Mouse (Mus musculus) small intestine, adult 2 months (tissue): ENCODE data around the gene Cd2. TPM values are rescaled to one million over a fixed set of nuclear protein-coding genes. Genes with fewer than 3 reads are reported as not detected.

Experiments used
- H3K27ac ChIP-seq: fragments of 200-500 bp; 2 replicates; pipeline ENCODE4 v1.5.1; 2012; ENCODE audit warnings: low read depth, low read length, control low read depth, inconsistent platforms; ENCODE audit not compliant: insufficient read depth
- H3K27me3 ChIP-seq: fragments of 200-500 bp; 2 replicates; pipeline ENCODE4 v1.6.1; 2012; ENCODE audit warnings: mild to moderate bottlenecking, moderate library complexity, low read length, inconsistent platforms; ENCODE audit not compliant: control insufficient read depth, insufficient read depth
- H3K36me3 ChIP-seq: fragments of 200-500 bp; 2 replicates; pipeline ENCODE4 v1.6.1; 2012; ENCODE audit warnings: mild to moderate bottlenecking, low read length, control low read depth, inconsistent platforms; ENCODE audit not compliant: control insufficient read depth, insufficient read depth
- H3K4me1 ChIP-seq: fragments of 200-500 bp; 2 replicates; pipeline ENCODE4 v1.6.1; 2012; ENCODE audit warnings: low read length, inconsistent platforms, mixed read lengths; ENCODE audit not compliant: control insufficient read depth, insufficient read depth, insufficient read length
- H3K4me3 ChIP-seq: fragments of 200-500 bp; 2 replicates; pipeline ENCODE4 v1.5.1; 2012; ENCODE audit warnings: low read depth, mild to moderate bottlenecking, control low read depth, inconsistent platforms, low read length, moderate library complexity
- CTCF ChIP-seq: fragments of 200-500 bp; IDR thresholded peaks from 2 replicates; pipeline ENCODE4 v1.5.1; 2012; ENCODE audit warnings: low read depth, mild to moderate bottlenecking, control low read depth, inconsistent platforms, low read length, moderate library complexity, mixed read lengths; ENCODE audit not compliant: insufficient replicate concordance, insufficient read length; ENCODE audit errors: extremely low read depth
- POLR2A ChIP-seq: fragments of 200-500 bp; IDR thresholded peaks from 2 replicates; pipeline ENCODE4 v1.6.1; 2012; ENCODE audit warnings: low read depth, mild to moderate bottlenecking, control low read depth, inconsistent platforms, low read length, moderate library complexity
- WGBS: fragments of 180-500 bp; shearing (Covaris S2); methylation state at CpG from one replicate; pipeline ENCODE4 v1.1.7; 2018; 5-methylcytosine and 5-hydroxymethylcytosine counted together
- polyA plus RNA-seq: library from polyadenylated mRNA; depleted of rRNA; stranded (reverse); fragments of >200 nt; gene quantifications from 2 replicates; pipeline ENCODE4 v1.2.3, GENCODE M21; 2012

Cd2 gene
- polyA plus RNA-seq, 1 experiment = 2.1 TPM

DNA sequence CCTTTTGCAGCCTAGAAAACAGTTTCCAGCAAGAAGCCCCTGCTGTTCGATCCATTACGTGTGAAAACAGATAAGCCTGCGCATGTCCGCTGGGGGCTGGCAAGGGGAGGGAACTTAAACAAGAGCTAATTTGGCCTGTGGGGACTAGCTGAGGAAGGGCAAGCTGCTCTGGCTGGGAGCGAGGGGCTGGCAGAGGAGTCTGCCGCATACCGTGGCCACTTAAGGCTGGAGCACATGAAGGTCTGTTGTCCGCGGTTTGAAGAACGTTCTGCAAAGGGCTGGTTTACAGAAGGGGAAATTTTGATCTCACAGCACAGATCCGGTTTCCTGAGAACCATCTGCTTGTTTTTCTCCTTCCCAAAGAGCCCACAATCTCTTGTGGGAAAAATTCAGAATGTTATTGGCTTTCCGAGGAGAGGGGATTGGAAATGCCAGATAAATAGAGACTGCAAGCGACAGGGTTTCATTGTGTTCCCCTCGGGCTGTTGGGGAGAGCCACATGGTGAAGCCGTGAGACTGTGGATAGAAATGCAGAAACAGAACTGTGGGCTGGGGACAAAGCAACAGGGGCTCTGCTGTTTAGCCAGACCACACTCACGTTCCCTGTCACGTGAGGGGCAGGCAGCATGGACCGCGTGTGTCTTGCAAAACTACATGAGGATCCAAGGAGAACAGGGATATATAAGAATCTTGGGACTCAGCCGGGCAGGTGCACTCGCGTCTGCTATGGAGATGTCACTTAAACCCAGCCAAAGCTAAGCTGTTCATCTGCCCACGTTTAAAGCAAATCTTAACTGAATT lies 12.7 kb upstream of the Cd2 start:
- no peak overlapping the region for H3K4me3 ChIP-seq
- 19% methylated on average over 23 of the region's 23 CpGs for WGBS

DNA sequence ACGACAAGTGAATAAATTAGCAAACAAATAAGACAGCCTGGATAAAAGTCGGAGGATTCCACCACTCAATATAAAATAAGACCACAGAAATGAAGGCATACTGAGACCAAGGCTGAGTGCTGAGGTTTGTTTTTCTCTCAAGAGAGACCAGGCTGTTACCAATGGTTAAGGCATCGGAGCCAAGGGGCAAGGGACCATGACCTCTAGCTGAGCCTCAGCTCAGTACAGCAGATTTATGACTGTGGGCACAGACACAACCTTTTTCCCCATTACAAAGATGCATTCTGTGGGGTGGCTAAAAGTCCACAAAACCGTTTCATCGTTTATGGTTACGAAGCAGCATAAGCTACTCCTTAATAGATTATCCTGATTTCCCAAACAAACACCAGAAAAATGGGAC lies 11.9 kb upstream of the Cd2 start:
- Histone ChIP-seq H3K36me3 (no peaks in the 10 kb centered on the region), H3K4me3 (no peak overlapping the region), H3K4me1 (no peaks in the 10 kb centered on the region), H3K27me3 (no peaks in the 10 kb centered on the region), H3K27ac (no peak overlapping the region)
- no peak for TF ChIP-seq CTCF
- 73% methylated on average over 6 of the region's 6 CpGs for WGBS

More for the DNA sequence above, 12.7 kb upstream of the Cd2 start:
- TF ChIP-seq CTCF (no peak), POLR2A (no peak)
- 0 out of 2 replicates have a peak overlapping the region, but pooled peaks have one; percentile 13 for H3K27ac ChIP-seq
- no peaks in the 10 kb centered on the region for H3K27me3 ChIP-seq
- H3K36me3 ChIP-seq = no peaks in the 10 kb centered on the region
- no peaks in the 10 kb centered on the region for H3K4me1 ChIP-seq

DNA sequence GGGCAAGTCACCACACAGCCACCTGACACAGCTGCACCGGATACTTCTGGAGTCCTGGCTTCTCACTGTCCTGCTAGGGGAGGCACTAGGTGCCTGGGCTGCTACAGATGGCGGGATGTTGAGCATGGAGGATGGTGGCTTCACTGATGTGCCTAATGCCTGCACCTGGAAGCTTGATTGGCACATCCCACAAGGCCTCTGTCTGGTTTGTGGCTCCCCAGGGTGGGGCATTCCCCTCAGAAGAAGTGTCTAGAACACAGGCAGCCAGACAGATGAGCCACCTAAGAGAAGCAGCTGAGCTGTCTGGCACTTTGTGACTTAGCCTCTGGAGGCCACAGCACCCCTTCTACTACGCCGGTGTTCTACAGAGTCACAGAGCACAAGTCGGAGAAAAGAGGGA lies 9.5 kb upstream of the Cd2 start:
- 91% methylated on average over 5 of the region's 5 CpGs for WGBS
- Histone ChIP-seq H3K4me3 (no peak overlapping the region), H3K27me3 (no peaks in the 10 kb centered on the region), H3K4me1 (no peaks in the 10 kb centered on the region), H3K27ac (no peak overlapping the region), H3K36me3 (no peaks in the 10 kb centered on the region)
- TF ChIP-seq POLR2A (no peak), CTCF (no peak)

DNA sequence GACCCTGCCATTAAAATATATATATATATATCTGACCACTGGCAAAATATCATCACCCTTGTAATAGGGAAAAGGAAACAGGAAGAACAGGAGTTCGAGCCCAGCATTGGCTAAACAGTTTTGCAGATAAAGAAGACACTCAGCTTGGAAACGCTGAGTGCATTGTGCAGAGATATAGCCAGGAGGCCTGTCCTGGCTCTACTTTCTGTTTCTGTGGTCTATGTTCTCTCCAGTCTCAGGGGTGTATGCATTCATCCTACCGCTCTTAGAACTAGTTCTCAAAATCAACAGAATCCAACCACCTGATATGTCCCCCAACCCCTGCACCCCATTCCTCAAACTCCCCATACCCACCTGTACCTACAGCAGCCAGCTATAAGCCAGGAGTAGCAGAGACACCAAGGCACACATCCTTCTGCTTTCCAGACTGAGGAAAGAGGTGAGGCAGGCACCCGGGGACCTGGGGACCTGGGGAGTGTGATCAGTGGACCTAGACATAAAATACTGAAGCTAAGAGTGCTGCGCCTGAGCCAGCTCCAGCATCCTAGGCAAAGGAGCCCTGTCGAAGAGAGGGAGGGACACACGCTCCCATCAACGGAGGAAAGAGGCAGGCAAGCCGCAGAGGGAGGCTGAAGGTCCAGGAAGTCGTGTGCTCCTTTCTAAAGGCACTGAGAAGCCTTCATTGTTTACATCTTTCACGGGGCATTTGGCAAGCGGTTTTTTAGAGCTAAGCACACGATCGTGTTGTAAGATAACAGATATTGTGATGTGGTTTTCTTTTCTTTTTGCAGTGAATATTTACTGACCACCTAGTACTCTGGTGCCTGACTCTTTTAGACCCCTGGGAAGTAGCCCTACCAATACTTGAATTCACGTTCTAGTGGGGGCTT lies 8.4 kb upstream of the Cd2 start:
- Histone ChIP-seq H3K27me3 (no peaks in the 10 kb centered on the region), H3K4me3 (no peak overlapping the region), H3K27ac (no peak overlapping the region), H3K36me3 (no peaks in the 10 kb centered on the region), H3K4me1 (no peaks in the 10 kb centered on the region)
- WGBS = 50% methylated on average over 15 of the region's 15 CpGs
- TF ChIP-seq CTCF (no peak), POLR2A (no peak)

DNA sequence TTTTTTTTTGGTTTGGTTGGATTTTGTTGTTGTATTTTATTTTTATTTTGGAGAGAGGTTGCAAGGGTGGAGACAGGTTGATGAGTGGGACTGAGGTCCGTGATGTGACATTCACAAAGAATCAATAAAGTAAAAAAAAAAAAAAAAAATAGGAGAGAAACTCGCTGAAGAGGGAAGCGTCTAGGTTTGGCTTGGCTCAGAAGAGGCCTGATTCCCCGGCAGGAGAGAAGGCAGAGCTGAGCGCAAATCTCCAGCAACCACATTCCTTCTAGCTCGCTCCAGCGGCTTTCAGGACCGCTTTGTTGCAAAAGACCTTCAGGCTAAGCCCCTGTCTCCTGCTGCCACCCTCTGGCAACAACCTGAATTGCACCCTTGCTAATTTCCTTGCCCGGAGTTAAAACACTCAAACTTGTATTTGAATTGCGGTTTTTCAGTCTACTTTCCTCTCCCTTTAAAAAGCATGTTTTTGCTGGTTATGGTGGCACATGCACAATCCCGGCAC lies 7.7 kb upstream of the Cd2 start:
- TF ChIP-seq CTCF (peak; percentile 99), POLR2A (no peak)
- Histone ChIP-seq H3K27me3 (no peaks in the 10 kb centered on the region), H3K36me3 (no peaks in the 10 kb centered on the region), H3K4me3 (no peak overlapping the region), H3K27ac (no peak overlapping the region), H3K4me1 (no peaks in the 10 kb centered on the region)
- 6% methylated on average over 11 of the region's 11 CpGs for WGBS

DNA sequence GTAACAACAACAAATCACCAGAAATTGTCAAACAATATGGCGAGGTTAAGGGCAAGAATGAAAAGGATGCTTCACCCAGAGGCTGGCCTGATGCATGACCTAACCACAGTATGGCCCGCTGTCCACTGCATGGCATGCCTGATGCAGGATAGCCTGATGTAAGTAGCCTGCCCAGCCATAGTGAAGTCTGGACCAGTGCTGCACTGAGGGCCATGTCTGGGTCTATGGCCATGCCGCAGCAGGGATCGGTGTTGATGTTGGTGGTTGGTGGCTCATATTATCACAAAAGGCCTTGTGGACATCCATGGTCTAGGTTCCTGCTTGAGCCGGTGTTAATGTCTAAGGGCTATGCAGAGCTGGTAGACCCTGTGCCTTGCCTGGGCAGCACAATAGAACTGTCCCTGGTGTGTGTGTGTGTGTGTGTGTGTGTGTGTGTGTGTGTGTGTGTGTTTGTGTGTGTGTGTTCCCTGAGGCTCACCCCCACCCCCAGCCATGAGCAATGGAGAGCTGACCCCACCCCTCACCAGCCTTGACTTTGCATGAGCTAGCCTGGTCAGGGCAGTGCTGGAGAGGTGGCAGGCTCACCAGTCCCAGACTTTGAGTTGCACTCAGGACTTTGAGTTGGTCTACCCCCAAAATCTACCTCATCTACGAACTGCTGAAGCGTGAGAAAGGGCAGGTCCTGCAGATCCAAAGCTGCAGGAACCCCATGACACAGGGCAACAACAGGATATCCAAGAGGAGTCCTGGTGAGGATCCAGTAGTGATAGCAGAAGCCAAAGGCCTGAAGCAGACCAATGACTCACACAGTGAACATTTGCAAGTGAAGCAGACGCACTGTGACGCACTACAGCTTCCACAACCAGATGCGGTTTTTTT lies 7.0 kb upstream of the Cd2 start:
- Histone ChIP-seq H3K36me3 (no peaks in the 10 kb centered on the region), H3K27ac (no peak overlapping the region), H3K4me3 (no peak overlapping the region), H3K27me3 (no peaks in the 10 kb centered on the region), H3K4me1 (no peaks in the 10 kb centered on the region)
- TF ChIP-seq CTCF (no peak), POLR2A (no peak)
- WGBS = 83% methylated on average over 10 of the region's 10 CpGs
